Mouse (Mus musculus) G1E (cell line): ENCODE measurements around the gene Ifne. TPM values are rescaled to one million over a fixed set of nuclear protein-coding genes. Genes with fewer than 3 reads are reported as not detected.
"Not testable (repeated sequence)": the region's sequence is repeated elsewhere in the genome, so short reads cannot be mapped to it uniquely, and the experiment has no call there.

Experiments
- ATAC-seq: 2 replicates; pipeline ENCODE4 v1.8.0; 2016; ENCODE audit warnings: mild to moderate bottlenecking; ENCODE audit not compliant: insufficient number of reproducible peaks, poor library complexity, low FRiP score, severe bottlenecking; ENCODE audit errors: extremely low read depth
- DNase-seq: peaks from one replicate; pipeline ENCODE4 v3.0.0; 2012; ENCODE audit warnings: low spot score
- H3K27me3 ChIP-seq: 2 replicates; pipeline ENCODE4 v1.6.1; 2012; ENCODE audit warnings: mild to moderate bottlenecking, low read length, inconsistent platforms; ENCODE audit not compliant: insufficient read depth
- H3K36me3 ChIP-seq: replicated peaks from 2 replicates; pipeline ENCODE3; 2012; ENCODE audit warnings: mild to moderate bottlenecking, inconsistent platforms
- H3K4me1 ChIP-seq: 2 replicates; pipeline ENCODE4 v1.6.1; 2012; ENCODE audit warnings: low read depth, low read length, inconsistent platforms, mixed read lengths; ENCODE audit not compliant: insufficient read depth
- H3K4me3 ChIP-seq: 2 replicates; pipeline ENCODE4 v1.5.1; 2012; ENCODE audit warnings: low read depth, mild to moderate bottlenecking, inconsistent platforms, low read length, moderate library complexity, mixed read lengths
- H3K9me3 ChIP-seq: replicated peaks from 2 replicates; pipeline ENCODE4 v1.6.1; 2012; ENCODE audit warnings: inconsistent platforms
- CTCF ChIP-seq: IDR thresholded peaks from 2 replicates; pipeline ENCODE4 v1.5.1; 2012; ENCODE audit warnings: low read depth, low read length, inconsistent platforms, mixed read lengths
- GATA1 ChIP-seq: IDR thresholded peaks from 2 replicates; pipeline ENCODE4 v1.6.1; 2012; ENCODE audit warnings: borderline replicate concordance, low read length, inconsistent platforms, mixed read lengths
- GATA2 ChIP-seq: IDR thresholded peaks from 2 replicates; pipeline ENCODE4 v1.6.1; 2012; ENCODE audit warnings: low read depth, low read length, inconsistent platforms, borderline replicate concordance
- POLR2AphosphoS5 ChIP-seq: IDR thresholded peaks from 2 replicates; pipeline ENCODE4 v1.6.1; 2012; ENCODE audit warnings: low read depth, low read length, inconsistent platforms; ENCODE audit not compliant: insufficient replicate concordance
- TAL1 ChIP-seq: conservative IDR thresholded peaks from 2 replicates; pipeline ENCODE4 v1.6.1; 2012; ENCODE audit warnings: low read depth, low read length, inconsistent platforms, mixed read lengths
- polyA plus RNA-seq: library from polyadenylated mRNA; stranded (reverse); fragments of >175 nt; gene quantifications from 2 replicates; pipeline ENCODE4 v1.2.3, GENCODE M21; 2012
- total RNA-seq, 2 experiments: library from RNA; stranded (forward) in 1 of 2; stranded (reverse) in 1 of 2; fragments of 200-1000 nt in 1 of 2; fragments of >200 nt in 1 of 2; fragmentation: Nextera tagmentation in 1 of 2; gene quantifications; 2 replicates each; pipeline ENCODE4 v1.2.3; 2014 to 2017

The Ifne gene
- total and polyA plus RNA-seq, 3 experiments = not detected

DNA sequence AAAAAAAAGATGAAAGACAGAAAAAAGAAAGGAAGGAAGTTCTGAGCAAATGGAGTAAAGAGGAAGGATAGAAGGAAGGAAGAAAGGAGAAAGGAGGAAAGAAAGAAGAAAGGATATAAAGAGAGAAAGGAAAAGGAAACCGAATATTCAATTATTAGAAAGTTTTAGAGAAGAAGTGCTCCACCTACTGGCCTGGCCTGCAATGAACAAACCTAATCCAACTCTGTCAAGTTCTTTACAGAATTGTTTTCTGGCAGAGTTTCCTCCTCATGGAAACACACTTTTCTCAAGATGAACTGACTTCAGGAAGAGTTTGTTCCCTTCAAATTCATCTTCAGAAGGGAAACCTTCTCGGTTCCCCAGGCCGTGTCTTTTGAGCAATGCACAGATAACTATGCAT lies 41.2 kb downstream of the Ifne start:
- no peak for ATAC-seq
- Histone ChIP-seq H3K4me3 (no peak overlapping the region), H3K4me1 (no peaks in the 10 kb centered on the region), H3K27me3 (no peaks in the 10 kb centered on the region), H3K36me3 (no peaks in the 10 kb centered on the region), H3K9me3 (no peaks in the 10 kb centered on the region)
- TF ChIP-seq POLR2AphosphoS5 (no peak), GATA1 (no peak), GATA2 (no peak), TAL1 (no peak), CTCF (no peak)
- no peak for DNase-seq

DNA sequence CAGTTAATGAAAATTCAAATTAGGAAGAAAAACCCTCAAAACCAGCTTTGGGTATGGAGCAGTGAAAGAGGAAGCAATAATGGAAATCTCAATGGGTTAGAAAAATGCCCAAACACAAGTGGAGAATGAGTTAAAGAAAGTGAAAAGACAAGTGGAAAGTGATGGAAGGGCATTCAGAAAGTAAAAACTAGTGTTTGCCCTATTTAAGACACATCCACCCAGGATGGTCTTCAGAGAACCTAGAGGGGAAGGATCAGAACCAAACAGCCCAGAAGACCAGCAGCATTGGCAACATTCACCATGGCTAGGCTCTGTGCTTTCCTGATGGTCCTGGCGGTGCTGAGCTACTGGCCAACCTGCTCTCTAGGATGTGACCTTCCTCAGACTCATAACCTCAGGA lies 44.8 kb downstream of the Ifne start, which contains the start of gene Ifna5:
Gene Ifna5 (plus strand): TSS at position 301 of the 400 bp plus-strand sequence.
- not testable (repeated sequence) for DNase-seq, H3K27me3 ChIP-seq, H3K36me3 ChIP-seq, H3K9me3 ChIP-seq, H3K4me1 ChIP-seq, ATAC-seq, H3K4me3 ChIP-seq

DNA sequence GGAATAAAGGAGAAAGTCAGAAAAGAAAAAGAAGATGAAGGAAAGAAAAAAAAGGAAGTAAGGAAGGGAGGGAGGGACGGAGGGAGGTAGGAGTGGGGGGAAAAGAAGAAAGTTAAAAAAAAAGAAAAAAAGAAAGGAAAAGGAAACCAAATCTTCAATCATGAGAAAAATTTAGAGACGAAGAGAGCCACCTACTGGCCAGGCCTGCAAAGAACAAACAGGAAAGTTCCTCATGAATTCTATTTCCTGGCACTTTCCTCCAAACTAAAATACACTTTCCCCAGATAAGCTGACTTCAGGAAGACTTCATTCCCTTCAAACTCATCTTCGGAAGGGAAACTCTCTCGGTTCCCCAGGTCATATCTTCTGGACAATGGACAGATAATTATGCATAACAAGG lies 49.5 kb downstream of the Ifne start:
- H3K36me3 ChIP-seq = no peaks in the 10 kb centered on the region
- no peak overlapping the region for H3K4me3 ChIP-seq
- DNase-seq (no peak), ATAC-seq (no peak)
- no peaks in the 10 kb centered on the region for H3K4me1 ChIP-seq
- TF ChIP-seq GATA1 (no peak), GATA2 (no peak), POLR2AphosphoS5 (no peak)
- no peaks in the 10 kb centered on the region for H3K27me3 ChIP-seq
- no peaks in the 10 kb centered on the region for H3K9me3 ChIP-seq

Other genes starting within 250 kb of the Ifne start
Only the 20 nearest of the 27 such genes appear.
- gene Gm13271, start 125.3 kb downstream of the Ifne start, total RNA-seq (2014; fragmentation: Nextera tagmentation) = not detected in 2 replicates
- gene Gm13271, start 125.3 kb downstream of the Ifne start, total RNA-seq (2017) = not detected in 2 replicates
- gene Gm13271, start 125.3 kb downstream of the Ifne start, polyA plus RNA-seq = not detected in 2 replicates
- gene Gm13283, start 120.1 kb downstream of the Ifne start, total RNA-seq (2014; fragmentation: Nextera tagmentation) = not detected in 2 replicates
- gene Gm13283, start 120.1 kb downstream of the Ifne start, total RNA-seq (2017) = not detected in 2 replicates
- gene Gm13283, start 120.1 kb downstream of the Ifne start, polyA plus RNA-seq = not detected in 2 replicates
- not detected in 2 replicates for gene Gm13290, start 106.4 kb downstream of the Ifne start, total RNA-seq (2014; fragmentation: Nextera tagmentation)
- not detected in 2 replicates for gene Gm13290, start 106.4 kb downstream of the Ifne start, total RNA-seq (2017)
- gene Gm13290, start 106.4 kb downstream of the Ifne start, polyA plus RNA-seq = not detected in 2 replicates
- not detected in 2 replicates for gene Gm13289, start 103.3 kb downstream of the Ifne start, total RNA-seq (2014; fragmentation: Nextera tagmentation)
- gene Gm13289, start 103.3 kb downstream of the Ifne start, total RNA-seq (2017) = not detected in 2 replicates
- gene Gm13289, start 103.3 kb downstream of the Ifne start, polyA plus RNA-seq = not detected in 2 replicates
- not detected in 2 replicates for gene Gm13272, start 100.4 kb downstream of the Ifne start, total RNA-seq (2014; fragmentation: Nextera tagmentation)
- 0.29 TPM in 1 of 2 replicates, not detected in the other for gene Gm13272, start 100.4 kb downstream of the Ifne start, total RNA-seq (2017)
- gene Gm13272, start 100.4 kb downstream of the Ifne start, polyA plus RNA-seq = not detected in 2 replicates
- not detected in 2 replicates for gene Ifnz, start 98.1 kb downstream of the Ifne start, total RNA-seq (2014; fragmentation: Nextera tagmentation)
- not detected in 2 replicates for gene Ifnz, start 98.1 kb downstream of the Ifne start, total RNA-seq (2017)
- gene Ifnz, start 98.1 kb downstream of the Ifne start, polyA plus RNA-seq = not detected in 2 replicates
- not detected in 2 replicates for gene Gm13276, start 94.5 kb downstream of the Ifne start, total RNA-seq (2014; fragmentation: Nextera tagmentation)
- not detected in 2 replicates for gene Gm13276, start 94.5 kb downstream of the Ifne start, total RNA-seq (2017)
- gene Gm13276, start 94.5 kb downstream of the Ifne start, polyA plus RNA-seq = not detected in 2 replicates
- gene Gm13277, start 91.6 kb downstream of the Ifne start, total RNA-seq (2014; fragmentation: Nextera tagmentation) = not detected in 2 replicates
- not detected in 2 replicates for gene Gm13277, start 91.6 kb downstream of the Ifne start, total RNA-seq (2017)
- not detected in 2 replicates for gene Gm13277, start 91.6 kb downstream of the Ifne start, polyA plus RNA-seq
- gene Gm13278, start 88.7 kb downstream of the Ifne start, total RNA-seq (2014; fragmentation: Nextera tagmentation) = not detected in 2 replicates
- not detected in 2 replicates for gene Gm13278, start 88.7 kb downstream of the Ifne start, total RNA-seq (2017)
- not detected in 2 replicates for gene Gm13278, start 88.7 kb downstream of the Ifne start, polyA plus RNA-seq
- gene Gm13275, start 85.7 kb downstream of the Ifne start, total RNA-seq (2014; fragmentation: Nextera tagmentation) = not detected in 2 replicates
- gene Gm13275, start 85.7 kb downstream of the Ifne start, total RNA-seq (2017) = 0.27 TPM in 1 of 2 replicates, not detected in the other
- gene Gm13275, start 85.7 kb downstream of the Ifne start, polyA plus RNA-seq = not detected in 2 replicates
- not detected in 2 replicates for gene Gm13279, start 82.8 kb downstream of the Ifne start, total RNA-seq (2014; fragmentation: Nextera tagmentation)
- not detected in 2 replicates for gene Gm13279, start 82.8 kb downstream of the Ifne start, total RNA-seq (2017)
- gene Gm13279, start 82.8 kb downstream of the Ifne start, polyA plus RNA-seq = not detected in 2 replicates
- gene Gm13285, start 80.5 kb downstream of the Ifne start, total RNA-seq (2014; fragmentation: Nextera tagmentation) = not detected in 2 replicates
- gene Gm13285, start 80.5 kb downstream of the Ifne start, total RNA-seq (2017) = not detected in 2 replicates
- gene Gm13285, start 80.5 kb downstream of the Ifne start, polyA plus RNA-seq = not detected in 2 replicates
- gene Gm13287, start 76.9 kb downstream of the Ifne start, total RNA-seq (2014; fragmentation: Nextera tagmentation) = not detected in 2 replicates
- not detected in 2 replicates for gene Gm13287, start 76.9 kb downstream of the Ifne start, total RNA-seq (2017)
- not detected in 2 replicates for gene Gm13287, start 76.9 kb downstream of the Ifne start, polyA plus RNA-seq
- gene Gm13288, start 74.7 kb downstream of the Ifne start, total RNA-seq (2014; fragmentation: Nextera tagmentation) = not detected in 2 replicates
- 0.06 and 0.16 TPM in 2 replicates for gene Gm13288, start 74.7 kb downstream of the Ifne start, total RNA-seq (2017)
- not detected in 2 replicates for gene Gm13288, start 74.7 kb downstream of the Ifne start, polyA plus RNA-seq
- gene Ifna7, start 64.0 kb downstream of the Ifne start, total RNA-seq (2014; fragmentation: Nextera tagmentation) = not detected in 2 replicates
- not detected in 2 replicates for gene Ifna7, start 64.0 kb downstream of the Ifne start, total RNA-seq (2017)
- not detected in 2 replicates for gene Ifna7, start 64.0 kb downstream of the Ifne start, polyA plus RNA-seq
- not detected in 2 replicates for gene Ifna11, start 60.2 kb downstream of the Ifne start, total RNA-seq (2014; fragmentation: Nextera tagmentation)
- 0.29 TPM in 1 of 2 replicates, not detected in the other for gene Ifna11, start 60.2 kb downstream of the Ifne start, total RNA-seq (2017)
- gene Ifna11, start 60.2 kb downstream of the Ifne start, polyA plus RNA-seq = not detected in 2 replicates
- gene Ifna6, start 52.8 kb downstream of the Ifne start, total RNA-seq (2014; fragmentation: Nextera tagmentation) = not detected in 2 replicates
- gene Ifna6, start 52.8 kb downstream of the Ifne start, total RNA-seq (2017) = not detected in 2 replicates
- not detected in 2 replicates for gene Ifna6, start 52.8 kb downstream of the Ifne start, polyA plus RNA-seq
- gene Ifna5, start 44.7 kb downstream of the Ifne start, total RNA-seq (2014; fragmentation: Nextera tagmentation) = not detected in 2 replicates
- not detected in 2 replicates for gene Ifna5, start 44.7 kb downstream of the Ifne start, total RNA-seq (2017)
- gene Ifna5, start 44.7 kb downstream of the Ifne start, polyA plus RNA-seq = not detected in 2 replicates
- gene Ifna4, start 38.3 kb downstream of the Ifne start, total RNA-seq (2014; fragmentation: Nextera tagmentation) = not detected in 2 replicates
- gene Ifna4, start 38.3 kb downstream of the Ifne start, total RNA-seq (2017) = 0.38 TPM in 1 of 2 replicates, not detected in the other
- not detected in 2 replicates for gene Ifna4, start 38.3 kb downstream of the Ifne start, polyA plus RNA-seq
- gene Ifna1, start 30.1 kb downstream of the Ifne start, total RNA-seq (2014; fragmentation: Nextera tagmentation) = not detected in 2 replicates
- gene Ifna1, start 30.1 kb downstream of the Ifne start, total RNA-seq (2017) = not detected in 2 replicates
- gene Ifna1, start 30.1 kb downstream of the Ifne start, polyA plus RNA-seq = not detected in 2 replicates